Mouse (Mus musculus) ES-Bruce4 (cell line): ENCODE measurements at regions not wholly inside any gene's neighbourhood (a gene's known extent, or its start where the extent isn't known, plus 50 kb on each side); places are given as distances from the start of the nearest gene placed in this dataset.

Experiments used
- EP300 ChIP-seq: IDR thresholded peaks from 2 replicates; pipeline ENCODE4 v1.6.1; 2011; ENCODE audit warnings: low read depth, low read length; ENCODE audit not compliant: insufficient read depth
- POLR2A ChIP-seq: IDR thresholded peaks from one replicate; pipeline ENCODE4 v1.8.1; 2011; ENCODE audit warnings: low read length; ENCODE audit not compliant: insufficient read depth

DNA sequence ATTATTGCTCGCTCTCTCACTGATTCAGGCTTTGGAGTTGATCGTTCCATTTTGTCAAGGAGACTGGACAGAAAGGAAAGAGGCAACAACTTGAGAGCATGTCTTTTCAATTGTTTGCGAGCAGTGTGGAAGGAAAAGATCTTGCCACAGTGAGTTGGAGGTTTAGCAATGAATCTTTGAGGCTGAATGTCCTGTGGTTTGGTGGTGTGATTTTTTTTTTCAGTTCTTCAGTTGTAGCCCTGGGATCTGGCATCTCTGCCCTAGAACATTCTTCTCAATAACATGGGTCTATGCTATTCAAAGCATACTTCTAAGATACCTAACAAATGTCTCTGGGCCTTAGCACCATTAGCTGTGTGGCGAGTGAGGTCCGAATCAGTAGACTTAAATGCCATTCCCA, 189.6 kb upstream of the Trib2 start:
- no peak for TF ChIP-seq POLR2A
- TF ChIP-seq EP300, result no peak
